Mouse (Mus musculus) adrenal gland, adult (tissue): Measurements from ENCODE around the gene Brf1.

Source experiments
- DNase-seq, 2 experiments: peaks; one replicate each; pipeline ENCODE4 v3.0.0; 2022 to 2023; ENCODE audit warnings: low spot score in 1 of 2; ENCODE audit not compliant: inconsistent age in 2 of 2

Brf1 gene

DNA sequence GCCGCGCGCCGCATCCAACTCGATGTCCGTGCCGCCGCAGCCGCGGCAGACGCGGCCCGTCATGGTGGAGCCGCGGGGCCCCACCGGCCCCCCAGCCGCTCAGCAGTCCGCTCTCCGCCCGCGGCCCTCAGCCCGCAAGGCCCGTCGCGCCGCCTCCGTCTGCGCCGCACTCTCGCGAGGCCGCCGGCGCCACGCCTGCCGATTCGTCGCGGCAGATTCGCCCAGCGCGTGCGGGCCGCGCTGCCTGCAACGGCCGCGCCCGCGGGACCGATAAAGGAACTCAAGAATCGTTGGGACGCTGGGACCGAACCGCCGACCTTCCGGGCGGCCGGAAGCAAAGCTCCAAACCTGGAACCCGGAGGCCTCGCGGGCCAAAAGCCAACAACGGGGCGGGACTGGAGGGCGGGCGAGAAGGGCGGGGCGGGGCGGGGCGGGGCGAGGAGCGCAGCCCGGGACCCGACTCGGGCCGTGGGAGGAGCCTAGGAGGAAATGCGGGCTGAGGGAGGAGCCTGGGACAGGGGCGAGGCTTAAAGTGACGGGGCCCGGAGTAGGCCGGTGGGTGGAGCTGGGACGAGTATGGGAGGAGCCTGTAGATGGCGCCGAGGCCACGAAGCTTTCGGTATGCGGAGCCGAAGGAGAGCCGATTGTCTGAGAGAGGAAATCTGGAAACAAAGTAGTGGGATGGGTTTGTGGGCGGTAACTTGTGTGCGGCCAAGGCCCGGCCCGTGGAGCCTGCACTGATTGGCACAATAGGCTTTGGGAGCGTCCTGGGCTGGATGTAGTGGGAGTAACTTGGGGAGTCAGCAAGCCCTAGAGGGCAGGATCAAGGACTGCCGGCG is at the start of gene Brf1:
Gene Brf1 (minus strand): TSS at position 411 of the 839 bp plus-strand sequence.
- DNase-seq: peak; percentile 98

DNA sequence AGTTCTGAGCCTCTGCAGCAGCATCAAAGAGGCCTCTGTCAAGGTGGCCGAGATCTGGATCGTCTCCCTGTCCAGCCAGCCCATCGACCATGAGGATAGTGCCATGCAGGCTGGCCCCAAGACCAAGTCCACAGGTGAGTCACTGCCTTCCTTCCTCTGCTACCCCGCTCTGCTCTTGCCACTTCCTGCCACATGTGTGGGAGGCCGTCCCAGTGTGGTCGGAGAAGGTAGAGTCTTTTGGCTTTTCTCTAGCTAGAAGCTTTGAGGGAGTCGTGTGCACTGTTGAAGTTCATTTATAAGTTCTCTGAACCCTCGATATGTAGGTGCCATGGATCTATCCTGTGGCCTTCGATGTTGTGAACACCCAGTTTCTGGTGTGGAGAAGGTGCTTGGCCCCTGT is 49.3 kb upstream of the Brf1 start:
- DNase-seq: no peak

DNA sequence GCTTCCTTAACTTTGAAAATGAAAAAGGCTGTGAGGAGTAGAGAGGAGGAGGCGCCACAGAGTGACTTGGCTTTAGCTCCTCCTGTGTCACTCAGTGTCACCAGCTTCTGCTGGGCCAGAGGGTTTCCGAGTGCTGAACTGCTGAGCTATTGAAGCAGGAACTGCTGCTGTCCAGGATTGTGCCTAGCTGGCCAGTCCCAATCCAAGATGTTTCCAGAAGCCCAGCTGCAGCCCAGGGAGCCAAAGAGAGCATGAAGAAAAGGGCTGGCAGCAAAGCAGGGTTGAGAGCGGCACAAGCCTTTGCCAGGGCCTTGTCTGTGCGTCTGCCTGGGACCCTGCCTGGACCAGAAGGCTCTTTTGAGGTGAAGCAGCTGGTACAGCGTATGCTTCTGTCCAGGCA is 47.6 kb upstream of the Brf1 start:
- DNase-seq: no peak

DNA sequence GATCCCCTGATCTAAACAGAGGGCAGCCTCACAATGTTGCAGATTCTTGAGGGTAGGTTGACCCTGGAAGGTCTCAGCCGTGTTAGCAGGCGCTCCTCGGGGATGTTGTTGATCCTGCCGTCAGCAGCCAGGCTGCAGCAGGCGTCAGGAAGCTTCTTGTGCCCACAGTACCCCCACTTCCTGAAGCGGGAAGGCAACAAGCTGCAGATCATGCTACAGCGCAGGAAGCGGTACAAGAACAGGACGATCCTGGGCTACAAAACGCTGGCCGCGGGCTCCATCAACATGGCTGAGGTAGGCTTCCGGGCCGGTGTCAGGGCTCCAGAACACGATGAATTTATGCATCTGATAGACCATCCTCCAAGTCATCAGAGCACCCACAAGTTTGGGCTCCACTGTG is 46.4 kb upstream of the Brf1 start:
- DNase-seq: no peak

DNA sequence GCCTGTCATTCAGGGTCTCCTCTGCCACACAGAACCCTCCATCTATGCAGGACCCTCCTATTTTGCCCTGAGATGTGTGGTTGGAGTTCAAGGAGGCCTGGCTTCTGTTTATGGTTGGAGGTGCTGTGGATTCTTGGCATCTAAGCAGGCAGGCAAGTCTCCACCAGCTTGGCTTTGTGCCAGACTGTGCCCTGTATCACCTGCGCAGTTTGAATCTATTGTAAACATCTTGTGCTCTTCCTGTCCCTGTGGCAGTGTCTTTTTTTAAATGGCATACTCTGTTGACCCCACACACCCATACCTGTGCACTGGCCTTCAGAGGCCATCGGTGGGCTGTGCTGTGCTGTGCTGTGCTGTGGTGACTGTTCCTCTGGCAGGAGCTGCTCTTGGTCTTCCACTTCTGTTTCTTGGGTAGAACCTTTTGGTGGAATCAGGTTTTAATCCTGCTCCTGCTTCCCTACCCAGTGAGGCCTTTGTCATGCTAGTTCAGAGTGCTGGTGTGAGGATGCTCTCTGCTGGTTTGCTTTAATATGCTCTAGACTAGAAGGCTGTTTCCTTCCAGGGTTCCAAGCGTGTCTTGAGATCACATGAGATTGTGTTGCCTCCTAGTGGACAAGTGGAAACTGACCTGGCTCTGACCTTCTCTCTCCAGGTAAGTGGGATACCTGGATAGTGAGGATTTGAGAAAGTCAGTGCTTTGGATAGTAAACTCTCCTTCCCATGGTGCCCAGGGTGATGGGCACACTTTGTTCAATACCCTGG is 44.6 kb upstream of the Brf1 start:
- DNase-seq: peak in 1 of 2 experiments; percentile 73

DNA sequence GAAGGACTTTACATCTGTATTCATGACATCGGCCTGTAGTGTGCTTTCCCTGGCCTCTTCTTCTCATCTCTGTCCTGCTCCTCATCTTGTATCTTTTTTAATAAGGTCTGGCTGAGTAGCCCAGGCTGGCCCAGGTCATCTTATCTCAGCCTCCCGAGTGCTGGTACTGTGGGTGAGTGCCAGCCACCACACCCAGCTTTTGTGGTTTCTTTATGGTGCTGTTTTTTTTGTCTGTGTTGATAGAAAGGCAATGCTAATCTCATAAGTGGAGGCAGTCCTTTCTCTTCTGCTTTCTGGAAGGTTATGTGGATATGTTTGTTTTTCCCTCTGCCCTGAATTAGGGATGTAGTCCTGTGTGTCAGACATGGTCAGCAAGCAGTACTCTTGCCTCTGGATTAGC is 42.0 kb upstream of the Brf1 start:
- DNase-seq: no peak

DNA sequence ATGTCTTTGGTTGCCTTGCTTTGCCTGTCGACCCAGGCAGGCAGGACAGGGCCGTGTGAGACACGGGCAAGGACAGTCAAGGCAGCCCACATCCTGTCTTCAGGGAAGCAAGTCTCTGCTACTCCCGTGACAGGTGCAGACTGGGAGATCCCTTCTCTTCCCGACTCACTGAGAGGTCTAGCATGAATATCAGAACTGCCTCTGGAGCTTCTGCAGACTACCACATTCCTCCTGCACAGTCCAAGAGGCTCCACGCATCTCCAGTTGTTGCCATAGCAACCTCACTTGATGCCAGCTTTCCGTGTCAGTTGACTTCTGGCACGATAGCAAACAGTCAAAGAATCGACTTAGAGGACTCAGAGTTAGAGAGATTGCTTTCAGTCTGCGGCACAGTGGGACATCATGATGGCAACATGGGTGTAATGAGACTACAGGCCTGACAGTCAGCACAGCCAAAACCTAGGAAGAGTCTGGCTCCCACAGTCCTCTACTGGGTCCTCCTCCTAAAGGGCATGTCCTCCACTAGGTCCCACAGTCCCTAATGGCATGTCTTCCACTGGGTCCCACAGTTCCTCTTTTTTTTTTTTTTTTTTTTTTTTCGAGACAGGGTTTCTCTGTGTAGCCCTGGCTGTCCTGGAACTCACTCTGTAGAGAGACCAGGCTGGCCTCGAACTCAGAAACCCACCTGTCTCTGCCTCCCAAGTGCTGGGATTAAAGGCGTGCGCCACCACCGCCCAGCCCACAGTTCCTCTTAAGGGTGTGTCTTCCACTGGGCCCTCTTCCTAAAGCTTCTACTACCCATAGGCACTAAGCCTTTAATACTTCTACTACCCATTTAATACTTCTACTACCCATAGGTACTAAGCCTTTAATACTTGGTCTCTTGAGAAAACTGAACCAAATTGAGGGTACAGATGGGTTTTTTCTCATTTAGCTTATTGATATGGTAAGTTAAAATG is 41.3 kb upstream of the Brf1 start:
- DNase-seq: peak in 1 of 2 experiments; percentile 64

DNA sequence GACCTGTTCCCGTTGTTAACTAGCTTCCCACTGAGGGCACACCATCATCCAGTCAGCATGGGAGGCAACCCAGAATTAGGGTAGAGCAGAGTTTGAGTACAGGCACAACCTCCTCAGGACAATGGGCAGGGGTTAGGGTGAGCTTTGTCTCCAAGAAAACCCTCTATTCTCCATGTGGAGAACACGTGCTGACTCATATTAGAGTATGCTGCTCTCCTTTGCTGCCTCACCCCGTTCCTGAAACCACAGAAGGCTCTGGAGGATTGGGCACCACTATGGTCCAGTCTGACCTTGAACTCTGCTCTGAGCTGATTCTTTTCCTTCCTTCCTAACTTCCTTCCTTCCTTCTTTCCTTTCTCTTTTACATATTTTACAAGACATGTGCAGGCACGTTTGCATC is 37.9 kb upstream of the Brf1 start:
- no peak for DNase-seq

DNA sequence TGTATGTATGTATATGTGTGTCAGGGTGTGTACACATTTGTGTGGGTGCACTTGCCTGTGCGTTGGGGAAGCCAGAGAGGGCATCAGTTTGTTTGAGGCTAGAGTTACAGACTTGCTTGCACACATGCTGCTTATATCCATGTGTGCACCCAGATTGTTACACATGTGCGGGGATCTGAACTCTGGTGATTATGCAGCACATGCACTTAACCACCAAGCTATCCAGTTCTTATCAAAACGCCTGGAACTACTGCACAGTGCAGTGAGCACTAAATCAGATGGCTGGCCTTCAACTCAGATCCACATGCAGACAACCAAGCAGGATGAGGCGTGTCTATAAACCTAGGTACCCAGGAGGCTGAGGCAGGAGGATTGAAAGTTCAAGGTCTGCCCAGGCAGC is 36.5 kb upstream of the Brf1 start:
- DNase-seq: no peak

DNA sequence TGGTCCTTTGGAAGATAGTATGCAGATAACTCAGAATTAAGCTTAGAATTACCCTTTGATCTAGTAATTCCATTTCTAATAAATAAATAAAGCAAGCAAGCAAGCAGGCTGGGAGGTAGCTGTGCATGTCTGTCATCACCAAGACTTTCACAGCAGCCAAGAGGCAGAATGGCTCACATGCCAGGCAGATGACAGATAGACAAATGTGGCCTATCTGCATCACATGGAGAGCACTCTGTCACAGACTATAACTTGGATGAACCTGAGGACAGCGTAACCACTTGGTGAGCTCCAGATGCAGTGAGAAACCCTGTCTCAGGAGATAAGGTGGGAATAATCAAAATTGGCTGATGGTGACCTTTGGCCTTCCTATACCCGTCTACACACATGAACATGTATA is 34.6 kb upstream of the Brf1 start:
- DNase-seq: no peak

DNA sequence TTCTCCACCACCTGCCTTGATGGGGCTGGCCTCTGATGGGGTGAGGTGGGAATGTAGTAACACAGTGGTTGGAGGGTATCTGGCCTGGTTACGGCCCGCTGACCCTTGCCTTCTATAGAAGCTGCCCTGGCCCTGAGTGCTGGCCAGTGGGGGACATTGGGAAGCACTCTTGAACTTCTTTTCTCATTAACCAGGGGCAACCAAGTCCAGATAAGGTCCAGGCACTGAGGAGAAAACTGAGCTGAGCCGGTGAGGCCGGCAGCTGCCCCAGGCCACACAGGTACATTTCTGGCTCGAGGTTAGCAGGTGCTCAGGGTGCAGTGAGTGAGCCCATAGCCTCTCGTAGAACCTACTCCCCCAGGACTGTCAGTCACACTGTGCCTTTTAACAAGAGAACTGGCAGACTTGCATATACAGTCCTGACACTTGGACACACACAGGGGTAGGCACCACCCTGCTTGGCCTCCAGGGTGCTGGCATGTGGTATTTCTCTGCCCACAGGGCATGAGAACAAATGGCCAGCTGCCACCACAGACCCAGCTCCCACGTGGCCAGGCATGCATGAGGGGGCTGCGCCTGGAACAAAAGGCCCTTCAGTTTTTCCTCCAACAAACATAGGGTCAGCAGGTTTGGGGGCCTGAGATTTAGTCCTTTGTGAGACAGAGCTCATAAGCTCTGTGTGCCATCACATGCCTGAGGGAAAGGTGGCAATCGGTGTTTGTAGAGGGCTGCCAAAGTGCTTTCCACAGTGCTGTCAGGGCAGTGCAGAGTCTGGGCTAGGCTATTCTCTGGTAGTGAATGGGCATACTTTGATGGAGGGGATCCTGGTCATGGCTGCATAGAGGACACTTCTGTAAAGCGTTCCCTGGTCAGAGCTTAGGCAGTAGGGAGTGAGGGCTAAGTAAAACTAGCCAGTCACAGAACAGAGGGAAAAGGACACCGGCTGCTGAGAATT is 32.1 kb upstream of the Brf1 start:
- peak in 1 of 2 experiments; percentile 40 for DNase-seq

DNA sequence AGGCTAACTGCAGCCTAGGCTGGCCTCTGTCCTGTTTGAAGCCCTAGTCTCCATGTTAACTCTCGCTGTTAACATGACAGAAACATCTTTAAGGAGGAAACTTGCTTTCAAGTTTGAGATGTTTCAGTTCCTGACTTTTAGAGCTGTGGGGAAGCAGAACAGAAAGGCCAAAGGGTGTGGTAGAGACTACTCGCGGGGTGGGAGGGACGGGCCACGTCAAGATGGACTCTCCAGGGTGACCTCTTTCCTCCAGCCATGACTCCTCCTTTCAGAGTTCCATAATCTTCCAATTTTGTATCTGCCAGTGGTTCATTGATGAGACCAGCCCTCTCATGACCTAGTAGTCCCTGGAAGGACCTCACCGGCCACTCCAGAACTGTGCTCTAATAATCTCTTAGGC is 30.9 kb upstream of the Brf1 start:
- DNase-seq: no peak

DNA sequence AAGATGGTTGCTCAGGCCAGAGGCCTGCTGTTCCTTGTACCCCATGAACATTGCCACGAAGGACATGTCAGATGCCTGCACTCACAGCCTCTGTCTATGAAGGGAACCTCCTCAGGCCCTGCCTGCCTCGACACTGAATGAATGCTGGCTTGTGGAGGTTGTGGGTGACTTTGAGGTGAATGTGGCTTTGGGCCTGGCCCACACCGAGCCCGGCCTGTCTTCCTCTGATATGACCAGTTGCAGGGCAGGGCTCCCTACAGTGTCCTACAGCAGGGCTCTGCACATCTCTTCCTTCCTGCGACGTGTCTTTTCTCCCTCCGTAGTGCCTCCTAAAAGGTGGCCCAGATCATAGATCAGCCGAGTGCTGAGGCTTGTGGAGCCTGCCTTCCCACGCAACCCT is 30.5 kb upstream of the Brf1 start:
- DNase-seq: no peak

DNA sequence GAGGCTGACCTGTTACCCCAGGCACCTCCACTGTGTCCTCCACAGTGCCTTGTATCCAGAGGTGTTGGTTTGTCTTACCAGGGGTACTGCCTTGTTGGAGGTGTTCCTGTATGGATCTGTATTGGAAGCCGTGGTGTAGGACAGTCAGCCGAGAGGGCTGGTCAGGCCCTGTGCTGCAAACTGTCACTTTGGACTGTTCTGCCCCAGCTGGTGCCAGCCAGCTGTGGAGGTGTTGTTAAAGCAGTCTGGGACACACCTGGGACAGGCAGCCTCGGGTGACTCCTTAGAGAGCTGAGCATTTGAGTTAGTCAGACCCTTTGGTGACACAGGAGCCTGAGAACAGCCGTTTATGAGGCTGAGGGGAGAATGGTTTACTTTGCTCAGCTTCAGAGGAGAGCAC is 29.5 kb upstream of the Brf1 start:
- no peak for DNase-seq

DNA sequence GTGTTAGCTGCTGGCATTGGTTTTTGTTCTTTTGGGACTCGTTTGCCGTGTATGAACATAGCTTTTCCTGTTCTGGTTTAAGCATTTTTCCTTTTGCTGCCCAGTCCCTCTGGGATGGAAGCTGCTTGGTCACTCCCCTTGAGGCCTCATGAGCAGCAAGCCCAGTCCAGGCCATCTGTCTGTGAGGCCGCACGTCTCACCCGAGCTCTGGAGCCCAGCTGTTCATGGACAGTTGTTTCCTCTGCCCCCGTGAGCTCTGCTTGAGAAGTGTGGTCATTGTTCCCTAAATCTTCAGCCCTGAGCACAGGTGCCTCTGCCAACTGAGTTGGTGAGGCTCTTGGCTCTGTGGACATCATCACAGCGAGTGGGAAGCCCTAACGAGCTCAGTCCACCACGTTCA is 28.4 kb upstream of the Brf1 start:
- no peak for DNase-seq

DNA sequence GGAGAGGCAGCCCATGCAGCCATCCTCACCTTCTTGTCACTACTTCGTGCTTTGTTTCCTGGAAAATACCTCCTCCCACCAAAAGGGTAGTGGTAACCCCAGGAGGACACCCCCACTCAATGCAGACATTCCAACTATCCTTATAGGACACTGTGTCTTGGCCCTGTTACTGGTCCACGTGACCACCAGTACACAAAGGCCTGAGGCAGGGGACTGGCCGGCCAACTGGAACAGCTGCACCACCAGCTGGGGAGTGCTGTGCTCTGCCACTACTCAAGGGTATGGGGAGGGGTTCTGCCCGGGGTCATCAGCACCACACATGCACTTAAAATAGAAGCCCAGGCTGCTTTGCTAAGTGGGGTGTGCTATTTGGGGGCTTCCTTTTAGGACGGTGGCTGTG is 27.6 kb upstream of the Brf1 start:
- no peak for DNase-seq

DNA sequence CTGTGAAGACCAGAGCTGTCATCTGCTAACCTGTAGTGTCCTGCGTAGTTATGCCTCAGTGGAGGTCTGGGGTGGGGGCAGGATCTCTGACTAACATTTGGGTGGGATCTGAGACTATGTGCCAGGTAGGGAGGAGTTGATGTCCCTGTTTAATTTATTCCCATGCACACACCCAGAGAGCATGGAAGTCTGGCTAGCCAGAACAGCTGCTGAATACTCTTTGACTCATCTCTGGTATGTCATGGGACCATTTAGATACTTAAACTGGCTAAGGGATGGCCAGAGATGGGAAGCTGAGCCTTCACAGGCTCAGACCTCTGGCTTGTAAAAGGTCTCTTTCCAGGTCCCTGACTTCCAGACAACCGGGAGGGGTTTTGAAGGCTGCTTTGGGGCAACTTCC is 27.0 kb upstream of the Brf1 start:
- DNase-seq: no peak

DNA sequence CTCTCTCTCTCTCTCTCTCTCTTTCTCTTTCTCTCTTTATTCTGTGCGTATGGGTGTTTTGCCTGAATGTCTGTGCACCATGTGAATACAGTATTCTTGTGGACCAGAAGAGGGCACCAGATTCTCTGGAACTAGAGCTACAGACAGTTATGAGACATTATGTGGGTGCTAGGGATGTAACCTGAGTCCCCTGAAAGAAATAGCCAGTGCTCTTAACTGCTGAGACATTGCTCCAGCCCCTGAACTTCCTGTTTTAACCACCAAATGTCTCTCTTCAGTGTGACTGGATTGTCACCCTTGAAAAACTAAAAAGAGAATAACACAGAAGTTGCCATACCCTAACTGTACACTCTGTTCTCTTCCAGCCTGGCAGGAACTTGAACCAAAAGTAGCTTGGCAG is 26.1 kb upstream of the Brf1 start:
- no peak for DNase-seq

DNA sequence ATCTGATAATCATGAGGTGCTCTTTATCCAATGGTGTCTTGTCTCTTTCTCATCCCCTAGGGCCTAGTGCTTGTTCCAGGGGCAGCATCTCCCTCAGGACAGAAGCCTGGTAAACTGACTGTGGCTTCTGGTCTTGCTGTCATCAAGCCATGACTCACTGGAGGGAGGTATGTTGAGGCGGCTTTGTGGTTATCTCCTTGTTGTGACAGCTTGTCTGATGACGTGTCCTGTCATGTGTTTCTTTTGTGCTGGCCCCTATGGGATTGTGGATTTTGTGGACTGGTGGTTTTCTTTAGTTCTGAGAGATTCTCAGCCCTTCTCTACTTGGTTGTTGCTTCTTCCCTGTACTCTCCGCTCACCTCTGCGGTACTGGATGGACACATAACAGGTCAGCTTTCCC is 22.6 kb upstream of the Brf1 start:
- DNase-seq: peak; percentile 48 to 68

DNA sequence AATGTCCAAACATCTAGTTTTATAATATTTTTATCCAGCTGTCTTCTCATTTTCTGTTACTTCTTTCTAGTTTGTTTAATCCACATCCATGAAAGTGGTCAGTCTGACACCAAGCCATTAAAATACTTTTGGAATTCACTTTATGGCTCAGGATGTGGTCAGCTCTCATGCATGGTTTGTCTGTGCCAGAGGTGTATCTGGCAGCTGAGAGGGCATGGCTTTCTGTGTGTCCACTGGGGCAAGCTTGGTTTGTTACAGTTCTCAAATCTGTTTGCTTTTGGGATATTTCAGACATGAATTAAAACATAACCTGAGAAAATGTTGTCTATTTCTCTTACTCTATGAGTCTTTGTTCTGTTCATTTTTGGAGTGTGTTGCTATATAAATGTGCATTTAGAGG is 21.0 kb upstream of the Brf1 start:
- no peak for DNase-seq
